ENCODE assay signal across 11 mouse cellular contexts in the genomic region with DNA sequence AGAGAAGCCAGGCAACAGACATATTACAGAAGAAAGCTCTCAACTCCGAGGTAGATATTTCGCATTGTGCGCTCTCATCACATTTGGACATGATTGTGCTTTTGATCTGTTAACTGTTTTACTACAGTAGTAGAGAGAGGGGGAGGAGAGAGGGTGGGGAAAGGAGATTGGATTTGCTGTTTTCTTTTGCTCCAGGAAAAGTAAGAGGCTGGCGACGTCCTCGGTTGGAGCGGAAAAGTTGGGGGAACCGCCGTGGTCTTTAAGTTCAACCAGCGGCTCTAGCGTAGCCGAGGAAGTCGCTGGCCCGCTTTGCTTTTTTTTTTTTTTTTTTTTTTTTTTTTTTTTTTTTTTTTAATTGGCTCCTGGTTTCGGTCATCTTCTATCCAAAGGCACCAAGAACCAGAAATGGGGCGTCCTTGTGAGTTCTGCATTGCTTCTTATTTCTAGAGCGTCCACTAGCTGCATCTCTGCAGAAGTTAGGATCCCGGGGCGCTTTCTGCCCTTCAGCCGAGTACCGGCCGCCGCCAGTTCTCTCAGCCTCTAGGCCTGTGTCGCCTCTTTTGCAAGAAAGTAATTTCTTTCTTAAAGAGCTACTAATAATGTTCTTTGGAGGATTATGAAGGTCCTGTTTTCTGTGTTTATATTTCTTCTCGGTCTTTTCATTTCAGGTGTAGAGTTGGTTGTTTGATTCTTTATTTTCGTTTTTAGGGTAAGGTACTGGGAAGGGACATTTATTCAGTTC. TPM values are rescaled to one million over a fixed set of nuclear protein-coding genes. Genes with fewer than 3 reads are reported as not detected.
DNase-seq lines count a peak whose midpoint lies in the region; ATAC-seq and TF ChIP-seq lines count a peak whose summit lies in the region.
"Had no signal": no experiment of that assay in that cellular context is flagged by ENCODE, and none has a peak within 500 bp of the region (broad histone marks: within the 10 kb centered on the region; RNA-seq: fewer than 3 reads in every experiment).

No protein-coding gene starts in this region.

- H3K9ac ChIP-seq in hindbrain, embryonic 11.5 days (ENCODE audit: low read depth, low read length) = peak overlapping the region; percentile 86
- H3K9ac ChIP-seq in neural tube, embryonic 12.5 days = peak overlapping the region; percentile 78

- no peaks in the 10 kb centered on the region for H3K36me3 ChIP-seq in heart, embryonic 10.5 days
- no peaks in the 10 kb centered on the region for H3K36me3 ChIP-seq in hindbrain, embryonic 11.5 days (ENCODE audit: control insufficient read depth, insufficient read depth, low read length)
- no peaks in the 10 kb centered on the region for H3K36me3 ChIP-seq in neural tube, embryonic 12.5 days
- H3K36me3 ChIP-seq in thymus, adult 2 months (ENCODE audit: control insufficient read depth, insufficient read depth, low read length) = no peaks in the 10 kb centered on the region

- TF ChIP-seq POLR2A in thymus, adult 2 months (IDR thresholded peaks at IDR 0.05; ENCODE audit: control insufficient read depth, extremely low read depth, insufficient read depth, low read length, poor library complexity) = no peak

- peaks cover 75% of the 10 kb centered on the region for H3K27me3 ChIP-seq in heart, embryonic 10.5 days (ENCODE audit: insufficient read depth, poor library complexity, severe bottlenecking)
- peaks cover 24% of the 10 kb centered on the region for H3K27me3 ChIP-seq in hindbrain, embryonic 11.5 days (ENCODE audit: control insufficient read depth, insufficient read depth, low read length)
- peaks cover 24% of the 10 kb centered on the region for H3K27me3 ChIP-seq in neural tube, embryonic 12.5 days (replicated peaks)
- H3K27me3 ChIP-seq in thymus, adult 2 months (ENCODE audit: control insufficient read depth, insufficient read depth, low read length) = peaks cover 20% of the 10 kb centered on the region; the same call in 1 of the 2 replicates

- no peak overlapping the region for H3K27ac ChIP-seq in heart, embryonic 10.5 days
- H3K27ac ChIP-seq in hindbrain, embryonic 11.5 days (ENCODE audit: low read depth, low read length) = peak overlapping the region; percentile 86
- peak overlapping the region; percentile 33; the same call in 1 of the 2 replicates for H3K27ac ChIP-seq in neural tube, embryonic 12.5 days
- H3K27ac ChIP-seq in thymus, adult 2 months (ENCODE audit: control insufficient read depth, insufficient read depth, low read length) = no peak overlapping the region

- 0 out of 2 replicates have a peak overlapping the region, but pooled peaks have one; percentile 12 for H3K4me3 ChIP-seq in heart, embryonic 10.5 days
- H3K4me3 ChIP-seq in hindbrain, embryonic 11.5 days (ENCODE audit: low read depth, low read length) = peak overlapping the region; percentile 56
- H3K4me3 ChIP-seq in neural tube, embryonic 12.5 days = peak overlapping the region; percentile 41
- no peak overlapping the region for H3K4me3 ChIP-seq in thymus, adult 2 months (ENCODE audit: control insufficient read depth, insufficient read depth, low read length)

- peak overlapping the region; percentile 50 for H3K4me2 ChIP-seq in hindbrain, embryonic 11.5 days (replicated peaks; ENCODE audit: low read depth, low read length)
- peak overlapping the region; percentile 79 for H3K4me2 ChIP-seq in neural tube, embryonic 12.5 days (replicated peaks)

- no peaks in the 10 kb centered on the region for H3K9me3 ChIP-seq in heart, embryonic 10.5 days
- no peaks in the 10 kb centered on the region for H3K9me3 ChIP-seq in hindbrain, embryonic 11.5 days (ENCODE audit: control insufficient read depth, low read length)
- H3K9me3 ChIP-seq in neural tube, embryonic 12.5 days = no peaks in the 10 kb centered on the region

- TF ChIP-seq CTCF in thymus, adult 2 months (IDR thresholded peaks at IDR 0.05; ENCODE audit: borderline replicate concordance, control insufficient read depth, extremely low read depth, insufficient read depth, low read length, poor library complexity) = no peak

- under 1% methylated on average over 26 of the region's 26 CpGs for WGBS in heart, embryonic 10.5 days
- under 1% methylated on average over 26 of the region's 26 CpGs for WGBS in hindbrain, embryonic 11.5 days
- under 1% methylated on average over 26 of the region's 26 CpGs for WGBS in neural tube, embryonic 12.5 days
- WGBS in thymus, adult 2 months = 7% methylated on average over 26 of the region's 26 CpGs

- no peak for DNase-seq in heart, embryonic 10.5 days (ENCODE audit: low spot score)
- DNase-seq in heart, postnatal 4 days = no peak
- peak; percentile 74 for DNase-seq in embryo, embryonic 11 days
- peak; percentile 69 for DNase-seq in hindbrain, embryonic 11.5 days (ENCODE audit: low spot score)
- no peak for DNase-seq in thymus, adult 2 months
- DNase-seq in adrenal gland, postnatal 36 days = no peak
- DNase-seq in cerebellum, adult 18-20 months = no peak
- DNase-seq: cerebellum, adult 9-11 months had no signal

- peaks cover 27% of the 10 kb centered on the region for H3K4me1 ChIP-seq in heart, embryonic 10.5 days
- H3K4me1 ChIP-seq in hindbrain, embryonic 11.5 days (replicated peaks; ENCODE audit: control insufficient read depth, insufficient read depth, low read length) = no peaks in the 10 kb centered on the region
- peaks cover 24% of the 10 kb centered on the region for H3K4me1 ChIP-seq in neural tube, embryonic 12.5 days
- H3K4me1 ChIP-seq in thymus, adult 2 months (replicated peaks; ENCODE audit: control insufficient read depth, insufficient read depth, low read length) = no peaks in the 10 kb centered on the region

- ATAC-seq in hindbrain, embryonic 11.5 days (ENCODE audit: low FRiP score) = no peak
- no peak for ATAC-seq in neural tube, embryonic 12.5 days (ENCODE audit: low FRiP score, low read depth)

RNA-seq across cellular contexts. Expression of gene Sox2, which starts 3.2 kb away (rescaled TPM):
- polyA plus RNA-seq in heart, embryonic 10.5 days (2016; fragmentation: Nextera tagmentation; extraction: Ambion mirVana) = 0.20 and 0.77 TPM in 2 replicates
- not detected for total RNA-seq in heart, postnatal 4 days (2021)
- 25.1 and 36.7 TPM in 2 replicates for polyA plus RNA-seq in hindbrain, embryonic 11.5 days (2014; fragmentation: Nextera tagmentation; extraction: Ambion mirVana)
- 48.0 and 49.7 TPM in 2 replicates for polyA plus RNA-seq in neural tube, embryonic 12.5 days (2016; fragmentation: Nextera tagmentation; extraction: Ambion mirVana)
- polyA plus RNA-seq in thymus, adult 2 months (2012; rRNA removed) = 0.08 and 0.19 TPM in 2 replicates
- total RNA-seq in adrenal gland, postnatal 36 days (2021) = under 1 TPM; 0.26 to 0.53 TPM
- total RNA-seq: heart, postnatal 25 days had no signal
- polyA plus RNA-seq: liver, embryonic 16.5 days had no signal

Comparison
In these comparisons a context has a peak if more than half of its experiments do, and no peak if none do; other contexts are left out.
1. DNase-seq: peak in embryo, embryonic 11 days (single experiment) and hindbrain, embryonic 11.5 days (single experiment); none in heart, embryonic 10.5 days (single experiment), heart, postnatal 4 days (single experiment), thymus, adult 2 months (single experiment), adrenal gland, postnatal 36 days (0 of 2) and cerebellum, adult 18-20 months (0 of 2).
2. H3K27ac ChIP-seq: peak in hindbrain, embryonic 11.5 days (single experiment) and neural tube, embryonic 12.5 days (single experiment); none in heart, embryonic 10.5 days (single experiment) and thymus, adult 2 months (single experiment).
3. RNA of gene Sox2, which starts 3.2 kb away (polyA plus RNA-seq): 48.0 to 49.7 TPM in neural tube, embryonic 12.5 days and 25.1 to 36.7 TPM in hindbrain, embryonic 11.5 days; 0.20 to 0.77 TPM in heart, embryonic 10.5 days and 0.08 to 0.19 TPM in thymus, adult 2 months; every median in the first group is over 10 times any median in the second.